Mouse (Mus musculus): ENCODE measurements around the gene Tra2b. TPM values are rescaled to one million over a fixed set of nuclear protein-coding genes. Genes with fewer than 3 reads are reported as not detected.
"Not testable (repeated sequence)": the region's sequence is repeated elsewhere in the genome, so short reads cannot be mapped to it uniquely, and the experiment has no call there.

Tra2b gene
- polyA plus RNA-seq (2016; fragmentation: Nextera tagmentation; extraction: Ambion mirVana) = 465 and 492 TPM in 2 replicates

GRCm38 (mm10) chr16:22265849-22266376 is at the start of gene Tra2b:
Gene Tra2b, minus strand, starts transcription at chr16:22266005.
- H3K27me3 ChIP-seq = no peaks in the 10 kb centered on the region
- peak within 1 kb of the TSS; percentile 77 for H3K4me2 ChIP-seq
- under 1% methylated on average over 35 of the region's 38 CpGs for whole genome bisulfite sequencing
- H3K4me1 ChIP-seq = peaks cover 19% of the 10 kb centered on the region
- no peaks in the 10 kb centered on the region for H3K36me3 ChIP-seq (replicated peaks)
- H3K4me3 ChIP-seq (replicated peaks) = peak within 1 kb of the TSS; percentile 91
- no peaks in the 10 kb centered on the region for H3K9me3 ChIP-seq
- peak within 1 kb of the TSS; percentile 98 for H3K27ac ChIP-seq
- H3K9ac ChIP-seq = peak within 1 kb of the TSS; percentile 98
- peak; percentile 98 for ATAC-seq (ENCODE audit: low FRiP score)

GRCm38 (mm10) chr16:22310649-22311048 is 44.8 kb upstream of the Tra2b start:
- 24% methylated on average over 1 of the region's 1 CpGs for WGBS
- peaks cover 3% of the 10 kb centered on the region; the same call in 1 of the 2 replicates for H3K27me3 ChIP-seq
- H3K27ac ChIP-seq = no peak overlapping the region
- no peak overlapping the region for H3K4me3 ChIP-seq (replicated peaks)
- H3K9me3 ChIP-seq = no peaks in the 10 kb centered on the region
- no peak overlapping the region for H3K4me2 ChIP-seq
- ATAC-seq (ENCODE audit: low FRiP score) = no peak
- H3K36me3 ChIP-seq (replicated peaks) = no peaks in the 10 kb centered on the region
- no peaks in the 10 kb centered on the region for H3K4me1 ChIP-seq
- H3K9ac ChIP-seq = no peak overlapping the region

GRCm38 (mm10) chr16:22302606-22303005 is 36.8 kb upstream of the Tra2b start:
- Histone ChIP-seq H3K9ac (no peak overlapping the region), H3K27me3 (no peaks in the 10 kb centered on the region), H3K9me3 (no peaks in the 10 kb centered on the region), H3K4me3 (replicated peaks) (no peak overlapping the region), H3K4me2 (no peak overlapping the region), H3K4me1 (no peaks in the 10 kb centered on the region), H3K27ac (no peak overlapping the region), H3K36me3 (replicated peaks) (no peaks in the 10 kb centered on the region)
- ATAC-seq (ENCODE audit: low FRiP score) = 0 out of 2 replicates have a peak, but pooled peaks have one; percentile 27
- WGBS = 33% methylated on average over 5 of the region's 5 CpGs

- Histone ChIP-seq H3K36me3 (replicated peaks) (no peaks in the 10 kb centered on the region), H3K9me3 (no peaks in the 10 kb centered on the region), H3K27ac (no peak overlapping the region), H3K4me3 (replicated peaks) (no peak overlapping the region), H3K27me3 (no peaks in the 10 kb centered on the region), H3K4me1 (no peaks in the 10 kb centered on the region), H3K4me2 (no peak overlapping the region), H3K9ac (no peak overlapping the region)
- no peak for ATAC-seq (ENCODE audit: low FRiP score)
- WGBS = 67% methylated on average over 3 of the region's 3 CpGs
Measured at GRCm38 (mm10) chr16:22301378-22301777, 35.6 kb upstream of the Tra2b start.

GRCm38 (mm10) chr16:22296901-22297300 is 31.1 kb upstream of the Tra2b start:
- H3K27ac ChIP-seq = no peak overlapping the region
- no peak for ATAC-seq (ENCODE audit: low FRiP score)
- H3K4me3 ChIP-seq (replicated peaks) = no peak overlapping the region
- no peak overlapping the region for H3K9ac ChIP-seq
- H3K4me1 ChIP-seq = no peaks in the 10 kb centered on the region
- 82% methylated on average over 6 of the region's 6 CpGs for WGBS
- no peaks in the 10 kb centered on the region for H3K9me3 ChIP-seq
- H3K36me3 ChIP-seq (replicated peaks) = no peaks in the 10 kb centered on the region
- H3K27me3 ChIP-seq = no peaks in the 10 kb centered on the region
- no peak overlapping the region for H3K4me2 ChIP-seq

GRCm38 (mm10) chr16:22294812-22295211 is 29.0 kb upstream of the Tra2b start:
- ATAC-seq (ENCODE audit: low FRiP score); H3K9me3 ChIP-seq; H3K9ac ChIP-seq; H3K36me3 ChIP-seq (replicated peaks); H3K27ac ChIP-seq; H3K4me3 ChIP-seq (replicated peaks); H3K4me2 ChIP-seq; H3K27me3 ChIP-seq; H3K4me1 ChIP-seq: not testable (repeated sequence)
- 95% methylated on average over 14 of the region's 14 CpGs for WGBS

- 0 out of 2 replicates have a peak, but pooled peaks cover 8% of the 10 kb centered on the region for H3K9me3 ChIP-seq
- WGBS = 46% methylated on average over 2 of the region's 2 CpGs
Measured at GRCm38 (mm10) chr16:22293600-22293999, 27.8 kb upstream of the Tra2b start.

GRCm38 (mm10) chr16:22292394-22292793 is 26.6 kb upstream of the Tra2b start:
- H3K9me3 ChIP-seq = 0 out of 2 replicates have a peak, but pooled peaks cover 8% of the 10 kb centered on the region
- ATAC-seq (ENCODE audit: low FRiP score) = no peak
- H3K27ac ChIP-seq = no peak overlapping the region
- no peaks in the 10 kb centered on the region for H3K4me1 ChIP-seq
- no peak overlapping the region for H3K4me3 ChIP-seq (replicated peaks)
- no peak overlapping the region for H3K4me2 ChIP-seq
- H3K36me3 ChIP-seq (replicated peaks) = no peaks in the 10 kb centered on the region
- H3K27me3 ChIP-seq = no peaks in the 10 kb centered on the region
- WGBS = 82% methylated on average over 4 of the region's 4 CpGs
- H3K9ac ChIP-seq = no peak overlapping the region

More at GRCm38 (mm10) chr16:22293600-22293999, 27.8 kb upstream of the Tra2b start:
- ATAC-seq (ENCODE audit: low FRiP score) = no peak
- Histone ChIP-seq H3K27ac (no peak overlapping the region), H3K9ac (no peak overlapping the region), H3K4me1 (no peaks in the 10 kb centered on the region), H3K4me2 (no peak overlapping the region), H3K36me3 (replicated peaks) (no peaks in the 10 kb centered on the region), H3K27me3 (no peaks in the 10 kb centered on the region), H3K4me3 (replicated peaks) (no peak overlapping the region)

GRCm38 (mm10) chr16:22289643-22290042 is 23.8 kb upstream of the Tra2b start:
- Histone ChIP-seq H3K4me3 (replicated peaks) (no peak overlapping the region), H3K4me2 (no peak overlapping the region), H3K27ac (no peak overlapping the region), H3K9ac (no peak overlapping the region), H3K9me3 (0 out of 2 replicates have a peak, but pooled peaks cover 8% of the 10 kb centered on the region), H3K27me3 (no peaks in the 10 kb centered on the region), H3K36me3 (replicated peaks) (no peaks in the 10 kb centered on the region), H3K4me1 (no peaks in the 10 kb centered on the region)
- 27% methylated on average over 2 of the region's 2 CpGs for WGBS
- no peak for ATAC-seq (ENCODE audit: low FRiP score)

- H3K4me1 ChIP-seq = no peaks in the 10 kb centered on the region
- H3K9me3 ChIP-seq = 0 out of 2 replicates have a peak, but pooled peaks cover 8% of the 10 kb centered on the region
- 86% methylated on average over 1 of the region's 1 CpGs for WGBS
- H3K9ac ChIP-seq = no peak overlapping the region
- H3K4me2 ChIP-seq = no peak overlapping the region
- no peak overlapping the region for H3K4me3 ChIP-seq (replicated peaks)
- no peak for ATAC-seq (ENCODE audit: low FRiP score)
- no peaks in the 10 kb centered on the region for H3K27me3 ChIP-seq
- no peaks in the 10 kb centered on the region for H3K36me3 ChIP-seq (replicated peaks)
- H3K27ac ChIP-seq = no peak overlapping the region
Measured at GRCm38 (mm10) chr16:22286996-22287395, 21.2 kb upstream of the Tra2b start.

- no peak for ATAC-seq (ENCODE audit: low FRiP score)
- Histone ChIP-seq H3K9ac (no peak overlapping the region), H3K4me3 (replicated peaks) (no peak overlapping the region), H3K4me1 (no peaks in the 10 kb centered on the region), H3K9me3 (peaks cover 6% of the 10 kb centered on the region; the same call in 1 of the 2 replicates), H3K4me2 (no peak overlapping the region), H3K27me3 (no peaks in the 10 kb centered on the region), H3K36me3 (replicated peaks) (no peaks in the 10 kb centered on the region), H3K27ac (no peak overlapping the region)
Measured at GRCm38 (mm10) chr16:22276536-22276935, 10.7 kb upstream of the Tra2b start.

- no peaks in the 10 kb centered on the region for H3K27me3 ChIP-seq
- H3K4me3 ChIP-seq (replicated peaks) = no peak overlapping the region
- no peak overlapping the region for H3K27ac ChIP-seq
- no peaks in the 10 kb centered on the region for H3K4me1 ChIP-seq
- no peak overlapping the region for H3K9ac ChIP-seq
- peaks cover 6% of the 10 kb centered on the region; the same call in 1 of the 2 replicates for H3K9me3 ChIP-seq
- H3K4me2 ChIP-seq = no peak overlapping the region
- WGBS = 59% methylated on average over 2 of the region's 2 CpGs
- H3K36me3 ChIP-seq (replicated peaks) = no peaks in the 10 kb centered on the region
- ATAC-seq (ENCODE audit: low FRiP score) = no peak
Measured at GRCm38 (mm10) chr16:22275142-22275541, 9.3 kb upstream of the Tra2b start.

GRCm38 (mm10) chr16:22270491-22270890 is 4.7 kb upstream of the Tra2b start:
- H3K27me3 ChIP-seq = no peaks in the 10 kb centered on the region
- WGBS = 62% methylated on average over 3 of the region's 3 CpGs

More at GRCm38 (mm10) chr16:22270491-22270890, 4.7 kb upstream of the Tra2b start:
- H3K36me3 ChIP-seq (replicated peaks) = no peaks in the 10 kb centered on the region
- H3K9me3 ChIP-seq = no peaks in the 10 kb centered on the region; the same call in 1 of the 2 replicates
- no peak for ATAC-seq (ENCODE audit: low FRiP score)
- peaks cover 5% of the 10 kb centered on the region; the same call in 1 of the 2 replicates for H3K4me1 ChIP-seq
- H3K9ac ChIP-seq = no peak overlapping the region
- H3K4me3 ChIP-seq (replicated peaks) = no peak overlapping the region
- no peak overlapping the region for H3K27ac ChIP-seq
- no peak overlapping the region for H3K4me2 ChIP-seq
